Mouse (Mus musculus) ES-E14 (cell line): ENCODE results near the gene Rpl13a. TPM values are rescaled to one million over a fixed set of nuclear protein-coding genes. Genes with fewer than 3 reads are reported as not detected.
A peak's percentile ranks its signal among the peaks of the same experiment; 100 is the strongest.

Experiments used
- DNase-seq: peaks from one replicate; pipeline ENCODE4 v3.0.0-alpha.2; 2013; ENCODE audit warnings: low read depth, low spot score
- H3K27ac ChIP-seq: 2 replicates; pipeline ENCODE4 v1.5.1; 2012; ENCODE audit warnings: low read depth, mild to moderate bottlenecking, low read length, moderate library complexity, mixed read lengths; ENCODE audit not compliant: poor library complexity, insufficient read depth, severe bottlenecking
- H3K36me3 ChIP-seq: 2 replicates; pipeline ENCODE4 v1.6.1; 2012; ENCODE audit warnings: mild to moderate bottlenecking, low read length, moderate library complexity, mixed read lengths; ENCODE audit not compliant: control insufficient read depth, poor library complexity, insufficient read depth, severe bottlenecking
- H3K4me1 ChIP-seq, 2 experiments: fragments of 150-350 bp in 1 of 2; sonication (generic) in 1 of 2; 2 replicates each; pipeline ENCODE4 v1.6.1; 2012; ENCODE audit warnings: low read length in 2 of 2, mild to moderate bottlenecking in 1 of 2, mixed read lengths in 1 of 2; ENCODE audit not compliant: control insufficient read depth in 2 of 2, insufficient read depth in 2 of 2, poor library complexity in 1 of 2
- H3K4me3 ChIP-seq, 2 experiments: fragments of 150-350 bp in 1 of 2; sonication (generic) in 1 of 2; 2 replicates each; pipeline ENCODE4 v1.5.1; 2012; ENCODE audit warnings: low read length in 2 of 2, low read depth in 1 of 2, mild to moderate bottlenecking in 1 of 2, mixed read lengths in 1 of 2; ENCODE audit not compliant: insufficient read depth in 1 of 2, poor library complexity in 1 of 2, severe bottlenecking in 1 of 2
- H3K9ac ChIP-seq: 2 replicates; pipeline ENCODE4 v1.6.1; 2012; ENCODE audit warnings: low read depth, mild to moderate bottlenecking, low read length, mixed read lengths; ENCODE audit not compliant: poor library complexity, insufficient read depth, severe bottlenecking
- H3K9me3 ChIP-seq: fragments of 150-350 bp; sonication (generic); 2 replicates; pipeline ENCODE4 v1.6.1; 2012; ENCODE audit warnings: low read depth, mild to moderate bottlenecking, low read length; ENCODE audit not compliant: control insufficient read depth, insufficient read depth
- CHD2 ChIP-seq: IDR thresholded peaks from 2 replicates; pipeline ENCODE4 v1.6.1; 2014; ENCODE audit warnings: mild to moderate bottlenecking, low read depth, low read length, inconsistent platforms
- HCFC1 ChIP-seq: IDR thresholded peaks from 2 replicates; pipeline ENCODE4 v1.6.1; 2012; ENCODE audit warnings: low read length, inconsistent platforms, borderline replicate concordance; ENCODE audit not compliant: insufficient read depth
- MAFK ChIP-seq: IDR thresholded peaks from 2 replicates; pipeline ENCODE4 v1.6.1; 2014; ENCODE audit warnings: mild to moderate bottlenecking, low read depth, low read length, inconsistent platforms; ENCODE audit not compliant: insufficient read depth
- ZC3H11A ChIP-seq: IDR thresholded peaks from 2 replicates; pipeline ENCODE4 v1.6.1; 2012; ENCODE audit warnings: low read depth, mild to moderate bottlenecking, inconsistent platforms, low read length, borderline replicate concordance
- ZNF384 ChIP-seq: IDR thresholded peaks from 2 replicates; pipeline ENCODE4 v1.6.1; 2012; ENCODE audit warnings: low read depth, low read length, inconsistent platforms
- in situ Hi-C, 2 experiments: fragments of 600-800 bp; cut with MboI; formaldehyde crosslinking; loops; one replicate each; pipeline ENCODE4 v1.15.1; 2025; ENCODE audit warnings: low sequenced_read_pairs in 2 of 2, inconsistent platforms in 1 of 2; ENCODE audit not compliant: unreplicated experiment in 2 of 2
- total RNA-seq: library from RNA; depleted of rRNA; stranded (reverse); fragments of 300-350 nt; gene quantifications from 2 replicates; pipeline ENCODE4 v1.2.3, GENCODE M21; 2012

The Rpl13a gene
- total RNA-seq, 1 experiment = 3,971 TPM

GRCm38 (mm10) chr7:45121404-45121803 lies 7.2 kb downstream of the Rpl13a start:
- H3K4me1 ChIP-seq = peaks cover 0 to 19% of the 10 kb centered on the region in 2 experiments; a peak in 2 of 4 replicates
- no peak for DNase-seq
- TF ChIP-seq MAFK (no peak), HCFC1 (no peak), CHD2 (no peak), ZNF384 (no peak)
- peak overlapping the region; percentile 25; the same call in 1 of the 2 replicates for H3K27ac ChIP-seq
- peaks cover 54% of the 10 kb centered on the region for H3K36me3 ChIP-seq
- no peaks in the 10 kb centered on the region for H3K9me3 ChIP-seq
- peak overlapping the region; percentile 99; the same call in 1 of the 2 replicates for H3K9ac ChIP-seq
- in situ Hi-C loops = no loop called here
- H3K4me3 ChIP-seq = peak overlapping the region in 1 of 2 experiments; percentile 98; a peak in 1 of 4 replicates

DNA sequence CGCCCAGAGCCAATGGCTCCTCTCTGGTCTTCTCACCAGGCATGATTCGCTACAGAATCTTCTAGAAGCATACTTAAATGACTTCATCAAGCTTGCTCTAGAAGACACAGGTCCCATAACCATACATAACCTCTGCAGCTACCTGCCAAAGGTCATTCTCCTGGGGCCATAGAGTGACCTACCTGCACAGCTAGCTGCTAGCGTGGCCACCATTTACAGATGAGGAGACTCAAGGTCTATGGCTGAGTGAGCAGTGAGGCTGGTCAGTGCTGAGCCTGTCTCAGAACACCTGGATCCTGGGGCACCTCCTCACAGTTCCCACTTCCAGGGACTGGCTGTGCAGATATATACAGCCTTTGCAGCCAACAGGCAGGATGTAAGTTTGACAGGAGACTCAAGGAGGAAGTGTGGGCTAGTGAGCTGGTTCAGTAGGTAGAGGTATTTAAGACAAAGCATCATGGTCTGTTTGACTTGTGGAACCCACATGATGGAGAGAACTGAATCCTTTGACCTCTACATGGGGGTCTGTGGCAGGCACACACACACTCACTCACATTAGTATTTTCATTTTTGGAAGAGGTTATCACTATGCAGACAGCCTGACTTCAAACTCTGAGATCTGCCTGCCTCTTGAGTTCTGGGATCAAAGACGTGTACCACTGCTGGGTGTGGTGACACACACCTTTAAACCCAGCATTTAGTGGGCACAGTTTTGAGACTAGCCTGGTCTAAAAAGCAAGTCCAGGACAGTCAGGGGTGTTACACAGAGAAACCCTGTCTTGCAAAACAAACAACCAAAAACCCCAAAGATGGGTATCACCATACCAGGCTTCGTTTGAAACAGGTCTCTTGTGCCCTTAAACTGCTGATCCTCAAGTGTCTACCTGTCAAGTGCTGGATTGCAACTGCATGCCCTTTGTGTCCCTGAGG lies 8.5 kb downstream of the Rpl13a start:
- no peak overlapping the region for H3K4me3 ChIP-seq
- in situ Hi-C loops = no loop called here

DNA sequence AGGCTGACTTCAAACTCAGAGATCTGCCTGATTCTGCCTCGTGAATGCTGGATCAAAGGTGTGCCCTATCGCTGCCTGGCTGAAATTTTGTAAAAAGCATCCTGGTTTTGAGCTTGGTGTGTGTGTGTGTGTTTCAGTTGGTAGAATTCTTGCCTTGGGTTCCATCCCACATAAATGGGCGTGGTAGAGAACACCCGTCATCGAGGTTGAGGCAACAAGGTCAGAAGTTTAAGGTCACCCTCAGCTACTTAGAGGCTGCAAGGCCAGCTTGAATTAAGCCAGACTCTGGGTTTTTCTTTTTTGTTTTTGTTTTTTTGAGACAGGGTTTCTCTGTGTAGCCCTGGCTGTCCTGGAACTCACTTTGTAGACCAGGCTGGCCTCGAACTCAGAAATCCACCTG lies 10.2 kb downstream of the Rpl13a start:
- Histone ChIP-seq H3K27ac (no peak overlapping the region), H3K9me3 (no peaks in the 10 kb centered on the region), H3K4me3 (no peak overlapping the region), H3K36me3 (peaks cover 37% of the 10 kb centered on the region), H3K4me1 (peaks cover 0 to 22% of the 10 kb centered on the region in 2 experiments; a peak in 2 of 4 replicates), H3K9ac (no peak overlapping the region)
- no peak for DNase-seq
- TF ChIP-seq MAFK (no peak), ZNF384 (peak; percentile 5; the same call in 1 of the 2 replicates)
- in situ Hi-C loops = no loop called here

More for the DNA sequence above, 8.5 kb downstream of the Rpl13a start:
- DNase-seq = no peak
- Histone ChIP-seq H3K9me3 (no peaks in the 10 kb centered on the region), H3K36me3 (peaks cover 42% of the 10 kb centered on the region), H3K4me1 (peaks cover 0 to 19% of the 10 kb centered on the region in 2 experiments; a peak in 2 of 4 replicates), H3K9ac (no peak overlapping the region), H3K27ac (peak overlapping the region; percentile 48; the same call in 1 of the 2 replicates)
- TF ChIP-seq ZNF384 (no peak), HCFC1 (no peak), CHD2 (no peak), ZC3H11A (no peak), MAFK (no peak)

GRCm38 (mm10) chr7:45117566-45117965 lies 11.0 kb downstream of the Rpl13a start:
- Histone ChIP-seq H3K9ac (no peak overlapping the region), H3K36me3 (peaks cover 29% of the 10 kb centered on the region), H3K4me1 (peaks cover 0 to 22% of the 10 kb centered on the region in 2 experiments; a peak in 2 of 4 replicates), H3K9me3 (no peaks in the 10 kb centered on the region), H3K27ac (no peak overlapping the region), H3K4me3 (no peak overlapping the region)
- in situ Hi-C loops = no loop called here
- DNase-seq = no peak
- TF ChIP-seq ZC3H11A (no peak), HCFC1 (no peak), MAFK (no peak), ZNF384 (no peak), CHD2 (no peak)
